Mouse (Mus musculus): ENCODE results near the gene Gm34302. TPM values are rescaled to one million over a fixed set of nuclear protein-coding genes. Genes with fewer than 3 reads are reported as not detected.
"Not testable (repeated sequence)": the region's sequence is repeated elsewhere in the genome, so short reads cannot be mapped to it uniquely, and the experiment has no call there.

Gene Gm34302
- polyA plus RNA-seq (2015; fragmentation: Nextera tagmentation; extraction: Ambion mirVana), result not detected in 2 replicates

DNA sequence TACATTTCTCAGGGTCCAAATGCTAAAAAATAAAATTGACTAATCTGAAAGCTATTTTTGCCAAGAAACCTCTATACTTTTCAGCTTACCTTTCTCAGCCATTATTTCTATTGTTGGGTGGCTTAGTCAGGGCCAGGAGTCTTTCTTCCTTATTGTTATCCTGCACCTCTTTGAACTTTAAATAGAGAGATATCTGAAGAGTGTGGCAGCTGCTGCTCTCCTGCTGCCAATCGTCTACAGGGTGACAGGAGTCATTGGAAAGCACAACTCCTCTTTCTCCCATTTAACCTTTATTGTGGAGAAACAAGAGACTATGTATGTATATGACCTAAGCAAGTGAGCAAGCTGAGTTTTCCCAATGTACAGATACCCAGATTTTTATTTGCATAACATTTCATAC lies at the start of gene Gm34302:
Gene Gm34302, minus strand, starts transcription at position 154 of the 400 bp plus-strand sequence.
- Histone ChIP-seq H3K9me3 (replicated peaks) (no peaks in the 10 kb centered on the region), H3K4me3 (replicated peaks) (no peak within 1 kb of the TSS), H3K4me1 (replicated peaks) (no peaks in the 10 kb centered on the region), H3K9ac (no peak within 1 kb of the TSS), H3K36me3 (replicated peaks) (no peaks in the 10 kb centered on the region), H3K27ac (replicated peaks) (no peak within 1 kb of the TSS), H3K27me3 (no peaks in the 10 kb centered on the region), H3K4me2 (no peak within 1 kb of the TSS)
- WGBS (ENCODE audit: insufficient replicate concordance), result 51% methylated on average over 1 of the region's 1 CpGs
- ATAC-seq (ENCODE audit: insufficient read depth), result no peak

DNA sequence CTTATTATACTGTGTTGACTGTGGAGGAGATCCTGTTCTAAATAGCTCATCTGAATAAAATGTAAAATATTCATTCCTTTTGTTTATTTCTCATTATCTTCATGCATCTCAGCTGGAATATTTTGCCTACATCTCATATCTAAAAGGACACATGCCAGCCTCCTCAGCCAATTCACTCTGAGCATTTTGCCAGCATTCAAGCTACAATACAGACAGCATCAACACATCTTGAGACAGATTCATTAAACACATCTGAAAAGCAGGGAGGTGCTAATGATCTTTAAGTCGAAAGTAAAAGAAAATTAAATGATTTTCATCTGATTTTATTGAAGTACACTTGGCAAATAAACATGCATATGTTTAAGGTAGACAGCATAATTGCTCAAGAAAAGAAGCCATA lies 48.2 kb upstream of the Gm34302 start:
- Histone ChIP-seq H3K4me3 (replicated peaks) (no peak overlapping the region), H3K9ac (no peak overlapping the region), H3K4me2 (no peak overlapping the region), H3K36me3 (replicated peaks) (no peaks in the 10 kb centered on the region), H3K27ac (replicated peaks) (no peak overlapping the region), H3K4me1 (replicated peaks) (no peaks in the 10 kb centered on the region), H3K9me3 (replicated peaks) (no peaks in the 10 kb centered on the region), H3K27me3 (no peaks in the 10 kb centered on the region)
- ATAC-seq (ENCODE audit: insufficient read depth), result no peak
- 22% methylated on average over 1 of the region's 1 CpGs for WGBS (ENCODE audit: insufficient replicate concordance)

DNA sequence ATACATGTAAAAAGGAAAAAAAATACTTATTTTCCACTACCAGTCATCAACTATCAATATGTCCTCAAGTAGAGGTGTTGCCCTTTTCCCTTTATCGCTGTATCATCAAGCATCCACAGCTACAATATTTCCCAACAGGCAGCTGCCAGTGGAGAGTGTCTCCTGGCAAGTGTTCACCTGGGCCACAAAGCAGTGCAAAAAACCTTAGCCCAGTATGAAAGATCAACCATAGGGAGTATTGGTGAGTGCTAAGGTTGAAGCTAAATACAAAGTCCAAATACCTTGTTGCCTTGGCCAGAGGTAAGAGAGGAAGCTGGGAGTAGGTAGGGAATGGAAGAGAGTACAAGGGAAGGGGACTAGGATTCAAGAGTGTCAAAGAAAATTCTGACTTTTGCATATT lies 34.0 kb upstream of the Gm34302 start:
- Histone ChIP-seq H3K4me3 (replicated peaks) (no peak overlapping the region), H3K9ac (no peak overlapping the region), H3K27me3 (no peaks in the 10 kb centered on the region), H3K27ac (replicated peaks) (no peak overlapping the region), H3K4me1 (replicated peaks) (no peaks in the 10 kb centered on the region), H3K36me3 (replicated peaks) (no peaks in the 10 kb centered on the region), H3K4me2 (no peak overlapping the region), H3K9me3 (replicated peaks) (no peaks in the 10 kb centered on the region)
- ATAC-seq (ENCODE audit: insufficient read depth), result no peak
- 69% methylated on average over 1 of the region's 1 CpGs for WGBS (ENCODE audit: insufficient replicate concordance)

DNA sequence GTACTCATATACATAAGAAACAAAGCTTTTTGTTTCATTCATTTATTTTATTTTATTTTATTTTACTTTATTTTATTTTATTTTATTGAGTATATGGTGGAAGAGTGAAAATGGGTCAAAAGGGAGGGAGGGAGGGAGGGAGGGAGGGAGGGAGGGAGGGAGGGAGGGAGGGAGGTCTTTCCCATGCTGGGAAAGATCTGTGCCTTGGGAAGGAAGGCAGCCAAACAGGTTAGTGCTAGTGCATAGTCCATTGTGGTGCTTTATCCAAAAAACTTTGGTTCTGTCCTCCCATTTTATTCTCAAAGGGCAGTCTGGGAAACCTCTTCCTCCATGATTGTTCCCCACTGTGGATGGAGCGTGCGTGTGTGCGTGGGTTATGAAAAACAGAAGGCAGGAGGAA lies 32.6 kb upstream of the Gm34302 start:
- 82% methylated on average over 3 of the region's 3 CpGs for WGBS (ENCODE audit: insufficient replicate concordance)
- not testable (repeated sequence) for ATAC-seq (ENCODE audit: insufficient read depth); H3K27me3 ChIP-seq; H3K4me1 ChIP-seq (replicated peaks); H3K4me3 ChIP-seq (replicated peaks); H3K36me3 ChIP-seq (replicated peaks); H3K9me3 ChIP-seq (replicated peaks); H3K4me2 ChIP-seq; H3K27ac ChIP-seq (replicated peaks); H3K9ac ChIP-seq

DNA sequence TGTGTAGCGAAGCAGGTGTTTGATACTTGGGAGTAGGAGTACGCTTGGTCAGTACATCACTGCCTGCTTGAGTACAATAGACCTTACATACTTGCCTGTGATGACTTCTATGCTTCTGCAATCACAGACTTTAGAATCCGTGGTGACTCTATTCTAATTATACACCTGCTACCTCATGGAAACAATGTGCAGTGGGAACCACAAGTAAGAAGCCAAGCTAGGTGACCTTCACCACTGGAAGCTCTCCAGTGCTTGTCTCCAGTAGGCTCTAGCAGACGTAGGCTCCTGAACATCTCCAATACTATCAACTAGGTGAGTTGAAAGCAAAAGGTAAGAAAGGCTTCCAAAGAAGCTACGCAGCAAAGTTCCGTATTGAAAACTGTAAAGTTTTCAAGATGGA lies 27.6 kb upstream of the Gm34302 start:
- ATAC-seq (ENCODE audit: insufficient read depth), result no peak
- no peak overlapping the region for H3K9ac ChIP-seq
- H3K4me1 ChIP-seq (replicated peaks), result no peaks in the 10 kb centered on the region
- H3K27me3 ChIP-seq, result no peaks in the 10 kb centered on the region
- H3K27ac ChIP-seq (replicated peaks), result no peak overlapping the region
- H3K9me3 ChIP-seq (replicated peaks), result no peaks in the 10 kb centered on the region
- no peak overlapping the region for H3K4me3 ChIP-seq (replicated peaks)
- H3K4me2 ChIP-seq, result no peak overlapping the region
- no peaks in the 10 kb centered on the region for H3K36me3 ChIP-seq (replicated peaks)
- WGBS (ENCODE audit: insufficient replicate concordance), result 69% methylated on average over 6 of the region's 6 CpGs

DNA sequence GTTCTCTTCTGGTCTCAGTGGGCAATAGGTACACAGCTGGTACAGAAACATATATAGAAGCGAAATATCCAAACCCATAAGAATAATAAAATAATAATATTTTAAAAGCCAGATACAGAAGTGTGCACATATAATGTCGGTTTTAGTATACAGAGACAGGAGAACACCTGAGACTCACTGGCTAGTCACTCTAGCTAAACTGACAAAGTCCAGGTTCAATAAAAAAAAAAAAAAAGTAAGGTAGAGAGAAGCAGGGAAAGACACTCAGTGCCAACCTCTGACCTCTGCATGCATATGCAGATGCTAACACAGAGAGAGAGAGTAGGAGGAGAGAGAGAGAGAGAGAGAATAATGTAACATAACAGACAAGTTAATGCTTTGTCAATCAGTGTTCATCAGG lies 25.8 kb upstream of the Gm34302 start:
- Histone ChIP-seq H3K9ac (no peak overlapping the region), H3K4me1 (replicated peaks) (no peaks in the 10 kb centered on the region), H3K27me3 (no peaks in the 10 kb centered on the region), H3K4me2 (no peak overlapping the region), H3K36me3 (replicated peaks) (no peaks in the 10 kb centered on the region), H3K4me3 (replicated peaks) (no peak overlapping the region), H3K27ac (replicated peaks) (no peak overlapping the region), H3K9me3 (replicated peaks) (no peaks in the 10 kb centered on the region)
- no peak for ATAC-seq (ENCODE audit: insufficient read depth)
- WGBS (ENCODE audit: insufficient replicate concordance), result 50% methylated on average over 2 of the region's 2 CpGs

DNA sequence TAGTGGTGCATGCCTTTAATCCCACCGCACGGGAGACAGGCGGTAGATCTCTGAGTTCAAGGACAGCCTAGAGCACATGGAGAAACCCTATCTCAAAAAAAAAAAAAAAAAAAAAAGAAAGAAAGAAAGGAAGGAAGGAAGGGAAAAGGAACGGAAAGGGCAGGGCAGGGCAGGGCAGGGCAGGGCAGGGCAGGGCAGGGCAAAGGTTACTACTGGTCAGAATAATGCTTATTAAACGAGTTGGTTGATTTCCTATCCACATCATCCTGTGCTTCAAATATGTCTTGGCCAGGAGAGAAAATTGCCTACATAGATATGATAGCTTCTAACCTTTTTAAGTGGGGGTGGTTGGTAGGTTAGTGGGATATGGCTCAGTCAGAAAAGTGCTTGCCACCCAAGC lies 25.2 kb upstream of the Gm34302 start:
- no peaks in the 10 kb centered on the region for H3K4me1 ChIP-seq (replicated peaks)
- H3K9ac ChIP-seq, result no peak overlapping the region
- H3K27ac ChIP-seq (replicated peaks), result no peak overlapping the region
- ATAC-seq (ENCODE audit: insufficient read depth), result no peak
- WGBS (ENCODE audit: insufficient replicate concordance), result 62% methylated on average over 5 of the region's 5 CpGs
- no peak overlapping the region for H3K4me3 ChIP-seq (replicated peaks)
- H3K4me2 ChIP-seq, result no peak overlapping the region
- no peaks in the 10 kb centered on the region for H3K9me3 ChIP-seq (replicated peaks)
- no peaks in the 10 kb centered on the region for H3K36me3 ChIP-seq (replicated peaks)
- H3K27me3 ChIP-seq, result no peaks in the 10 kb centered on the region

DNA sequence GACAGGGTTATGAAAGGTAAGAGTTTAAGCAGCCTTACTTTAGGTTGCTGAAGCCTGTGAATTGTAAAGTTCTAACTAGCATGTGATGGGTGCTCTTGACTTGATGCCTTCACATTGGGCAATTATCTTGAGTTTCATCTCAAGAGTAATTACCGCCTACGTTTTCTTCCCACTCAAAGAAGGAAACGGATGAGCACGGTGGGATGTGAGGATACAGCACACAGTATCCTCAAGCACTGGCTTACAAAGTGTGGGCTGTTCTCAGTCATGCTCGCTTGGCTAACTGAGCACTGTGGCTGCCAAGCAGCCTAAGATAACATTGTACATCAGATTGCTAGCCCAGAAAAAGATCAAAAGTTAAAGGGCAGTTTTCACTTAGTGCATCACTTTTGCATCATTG lies 20.8 kb upstream of the Gm34302 start:
- Histone ChIP-seq H3K4me2 (no peak overlapping the region), H3K9me3 (replicated peaks) (no peaks in the 10 kb centered on the region), H3K9ac (no peak overlapping the region), H3K4me3 (replicated peaks) (no peak overlapping the region), H3K27me3 (no peaks in the 10 kb centered on the region), H3K27ac (replicated peaks) (no peak overlapping the region), H3K4me1 (replicated peaks) (no peaks in the 10 kb centered on the region), H3K36me3 (replicated peaks) (no peaks in the 10 kb centered on the region)
- ATAC-seq (ENCODE audit: insufficient read depth), result no peak
- 67% methylated on average over 5 of the region's 5 CpGs for WGBS (ENCODE audit: insufficient replicate concordance)

DNA sequence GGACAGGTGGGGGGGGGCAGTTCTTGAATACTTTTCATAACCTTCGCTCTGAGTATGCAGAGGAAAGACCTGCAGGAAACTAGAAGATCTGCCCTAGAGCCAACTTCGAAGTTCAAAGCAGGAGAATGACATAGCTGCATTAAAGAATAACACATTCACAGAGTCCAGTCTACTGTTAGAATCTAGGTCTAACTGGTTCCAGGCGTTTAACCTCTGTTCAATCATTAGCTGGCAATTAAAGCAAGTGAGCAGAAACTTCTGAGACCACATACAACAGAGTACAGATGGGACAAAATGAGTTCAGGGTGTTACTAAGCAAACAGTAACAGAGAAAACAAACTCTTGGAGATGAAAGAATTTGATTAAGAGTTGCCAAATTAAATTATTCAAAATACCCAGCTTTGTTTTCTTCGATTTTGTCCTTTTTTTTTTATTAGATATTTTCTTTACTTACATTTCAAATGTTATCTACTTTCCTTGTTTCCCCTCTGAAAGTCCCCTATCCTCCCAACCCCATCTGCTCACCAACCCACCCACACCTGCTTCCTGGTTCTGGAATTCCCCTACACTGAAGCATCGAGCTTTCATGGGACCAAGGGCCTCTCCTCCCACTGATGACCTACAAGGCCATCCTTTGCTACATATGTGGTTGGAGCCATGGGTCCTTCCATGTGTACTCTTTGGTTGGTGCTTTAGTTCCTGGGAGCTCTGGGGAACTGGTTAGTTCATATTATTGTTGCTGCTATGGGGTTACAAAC lies 11.1 kb upstream of the Gm34302 start:
- Histone ChIP-seq H3K9me3 (replicated peaks) (no peaks in the 10 kb centered on the region), H3K9ac (no peak overlapping the region), H3K27ac (replicated peaks) (no peak overlapping the region), H3K27me3 (no peaks in the 10 kb centered on the region), H3K4me2 (no peak overlapping the region), H3K36me3 (replicated peaks) (no peaks in the 10 kb centered on the region), H3K4me1 (replicated peaks) (no peaks in the 10 kb centered on the region), H3K4me3 (replicated peaks) (no peak overlapping the region)
- WGBS (ENCODE audit: insufficient replicate concordance), result 37% methylated on average over 5 of the region's 5 CpGs
- ATAC-seq (ENCODE audit: insufficient read depth), result no peak

DNA sequence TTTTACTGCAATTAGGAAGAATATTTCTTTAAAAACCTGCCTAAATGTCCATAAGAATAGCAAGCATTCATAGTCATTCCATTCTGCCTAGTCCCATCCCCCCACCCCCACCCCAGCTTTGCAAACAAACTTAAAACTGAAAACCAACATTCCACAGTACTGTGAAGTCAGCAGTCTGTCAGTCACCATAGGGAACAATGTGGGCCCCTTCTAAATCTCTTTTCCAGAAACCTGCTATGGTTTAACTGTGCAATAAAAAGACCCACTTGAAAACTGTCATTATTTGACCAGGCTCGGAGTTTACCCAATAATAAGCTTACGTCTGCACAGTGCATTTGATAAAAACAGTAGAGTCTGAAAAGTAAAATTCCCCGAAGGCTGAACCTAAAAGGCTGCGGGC lies 9.9 kb upstream of the Gm34302 start:
- Histone ChIP-seq H3K36me3 (replicated peaks) (no peaks in the 10 kb centered on the region), H3K9ac (no peak overlapping the region), H3K27ac (replicated peaks) (no peak overlapping the region), H3K4me2 (no peak overlapping the region), H3K9me3 (replicated peaks) (no peaks in the 10 kb centered on the region), H3K4me1 (replicated peaks) (no peaks in the 10 kb centered on the region), H3K4me3 (replicated peaks) (no peak overlapping the region), H3K27me3 (no peaks in the 10 kb centered on the region)
- 57% methylated on average over 4 of the region's 4 CpGs for WGBS (ENCODE audit: insufficient replicate concordance)
- no peak for ATAC-seq (ENCODE audit: insufficient read depth)

DNA sequence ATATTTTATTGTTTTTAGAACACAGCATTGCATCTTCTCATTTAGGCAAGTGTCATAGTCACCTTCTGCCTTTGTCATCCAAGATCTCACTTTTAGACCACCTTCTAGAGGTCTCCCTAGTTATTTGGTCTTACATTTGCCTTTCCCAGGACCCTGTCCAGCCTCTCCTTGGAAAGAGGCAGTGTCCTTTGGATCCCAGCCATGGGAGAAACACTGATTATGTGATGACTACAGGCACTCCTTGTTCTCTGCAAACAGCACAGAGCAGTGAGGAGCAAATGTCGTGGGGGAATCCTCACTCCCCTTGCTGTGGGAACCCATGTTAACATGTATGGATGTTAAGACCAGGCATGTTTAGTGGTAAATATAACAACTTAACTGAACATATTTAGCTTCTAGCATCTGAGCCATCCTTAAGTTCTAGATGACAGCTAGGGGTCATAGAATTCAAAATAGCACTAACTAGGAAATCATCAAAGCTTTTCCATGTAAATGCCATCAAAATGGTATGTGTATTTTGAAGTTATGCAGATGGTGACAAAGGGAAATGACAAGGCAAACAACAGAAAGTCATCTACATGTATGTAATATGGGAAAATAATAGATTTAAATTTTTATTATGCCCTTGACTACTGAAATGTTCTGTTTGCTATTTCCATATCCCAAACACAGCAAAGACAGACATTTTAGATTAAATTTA lies 43.1 kb downstream of the Gm34302 start:
- no peak for ATAC-seq (ENCODE audit: insufficient read depth)
- Histone ChIP-seq H3K36me3 (replicated peaks) (no peaks in the 10 kb centered on the region), H3K27ac (replicated peaks) (no peak overlapping the region), H3K4me3 (replicated peaks) (no peak overlapping the region), H3K4me2 (no peak overlapping the region), H3K9me3 (replicated peaks) (no peaks in the 10 kb centered on the region), H3K4me1 (replicated peaks) (no peaks in the 10 kb centered on the region), H3K9ac (no peak overlapping the region), H3K27me3 (no peaks in the 10 kb centered on the region)
- WGBS (ENCODE audit: insufficient replicate concordance), result 43% methylated on average over 1 of the region's 1 CpGs

All from liver, embryonic 15.5 days (tissue).